Comparison of ENCODE assay signal across 8 mouse cellular contexts in the genomic region with DNA sequence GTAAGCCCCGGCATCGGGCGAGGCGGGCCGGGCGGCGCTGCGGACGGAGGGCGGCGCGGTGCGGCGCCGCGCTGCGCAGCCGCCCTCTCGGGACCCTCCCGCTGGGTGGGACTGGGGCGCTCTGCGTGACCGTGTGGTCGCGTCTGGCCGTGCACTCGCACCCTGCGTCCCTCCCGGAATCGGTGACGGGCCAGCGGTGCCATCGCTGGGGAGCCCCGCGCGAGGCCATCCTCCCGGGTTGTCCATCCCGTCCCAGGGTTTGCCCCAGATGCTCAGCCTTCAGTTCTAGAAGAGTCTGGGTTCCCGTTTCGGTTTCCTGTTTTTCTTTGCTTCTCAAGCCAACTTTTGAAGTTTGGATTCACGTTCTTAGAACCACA. TPM values are rescaled to one million over a fixed set of nuclear protein-coding genes. Genes with fewer than 3 reads are reported as not detected.
DNase-seq lines count a peak whose midpoint lies in the region; ATAC-seq lines count a peak whose summit lies in the region.

No protein-coding gene starts in this region.

- peak; percentile 53 for DNase-seq in left cerebral cortex, postnatal 4 days
- DNase-seq in left cerebral cortex, adult 9 months (ENCODE audit: low spot score in 2 of 2): no peak
- DNase-seq in T-cell, adult 2 months (ENCODE audit: low spot score): peak; percentile 54
- no peak for DNase-seq in limb, embryonic 11.5 days (ENCODE audit: low spot score)
- DNase-seq in cerebellum, postnatal 25 days: no peak
- DNase-seq in adrenal gland, adult 18-20 months (ENCODE audit: low spot score in 2 of 2): no peak

- H3K27me3 ChIP-seq in limb, embryonic 11.5 days (ENCODE audit: control insufficient read depth, insufficient read depth, low read length): no peaks in the 10 kb centered on the region
- H3K27me3 ChIP-seq in midbrain, embryonic 15.5 days (replicated peaks): no peaks in the 10 kb centered on the region

- H3K4me3 ChIP-seq in limb, embryonic 11.5 days (ENCODE audit: low read depth, low read length): peak overlapping the region; percentile 70
- H3K4me3 ChIP-seq in midbrain, embryonic 15.5 days: peak overlapping the region; percentile 87

- intact Hi-C loops in left cerebral cortex, postnatal 4 days (cut with DNase I): no loop called here

- H3K27ac ChIP-seq in limb, embryonic 11.5 days (replicated peaks; ENCODE audit: low read depth, low read length): peak overlapping the region; percentile 71; the same call in 1 of the 2 replicates
- H3K27ac ChIP-seq in midbrain, embryonic 15.5 days: peak overlapping the region; percentile 90

- peak; percentile 27 for ATAC-seq in erythroblast, adult 5-6 weeks (replicated peaks; ENCODE audit: low FRiP score, poor library complexity, severe bottlenecking)
- ATAC-seq in limb, embryonic 11.5 days (ENCODE audit: insufficient number of reproducible peaks, low FRiP score, low TSS enrichment, low read depth): peak; percentile 90
- ATAC-seq in midbrain, embryonic 15.5 days (replicated peaks): peak; percentile 92

- 0% methylated on average over 26 of the region's 41 CpGs for WGBS in limb, embryonic 11.5 days
- 1% methylated on average over 31 of the region's 41 CpGs for WGBS in midbrain, embryonic 15.5 days

- no peaks in the 10 kb centered on the region; the same call in 1 of the 2 replicates for H3K4me1 ChIP-seq in limb, embryonic 11.5 days (ENCODE audit: control insufficient read depth, insufficient read depth, low read length)
- peaks cover 12% of the 10 kb centered on the region for H3K4me1 ChIP-seq in midbrain, embryonic 15.5 days

- H3K9ac ChIP-seq in limb, embryonic 11.5 days (ENCODE audit: low read length): peak overlapping the region; percentile 92
- peak overlapping the region; percentile 79 for H3K9ac ChIP-seq in midbrain, embryonic 15.5 days

- peak overlapping the region; percentile 49 for H3K4me2 ChIP-seq in limb, embryonic 11.5 days (ENCODE audit: low read depth, severe bottlenecking)
- H3K4me2 ChIP-seq in midbrain, embryonic 15.5 days: peak overlapping the region; percentile 56

- no peaks in the 10 kb centered on the region for H3K36me3 ChIP-seq in limb, embryonic 11.5 days (ENCODE audit: control insufficient read depth, insufficient read depth, low read length)
- H3K36me3 ChIP-seq in midbrain, embryonic 15.5 days (replicated peaks): peaks cover 6% of the 10 kb centered on the region; the same call in 1 of the 2 replicates

- H3K9me3 ChIP-seq in limb, embryonic 11.5 days (ENCODE audit: control insufficient read depth, low read length): no peaks in the 10 kb centered on the region
- H3K9me3 ChIP-seq in midbrain, embryonic 15.5 days: no peaks in the 10 kb centered on the region

RNA-seq across cellular contexts. Expression of gene Washc4, which starts 0.5 kb away (rescaled TPM):
- total RNA-seq in left cerebral cortex, postnatal 4 days (2021): 10 to 100 TPM; 26.1 to 27.0 TPM
- total RNA-seq in erythroblast, adult 5-6 weeks (2015; ENCODE audit: low replicate concordance): 4.6 and 9.6 TPM in 2 replicates
- 18.5 and 22.5 TPM in 2 replicates for total RNA-seq in erythroblast, adult 5-6 weeks (2017; ENCODE audit: low replicate concordance)
- 33.9 and 35.2 TPM in 2 replicates for polyA plus RNA-seq in limb, embryonic 11.5 days (2014; fragmentation: Nextera tagmentation; extraction: Ambion mirVana)
- polyA plus RNA-seq in midbrain, embryonic 15.5 days (2015; fragmentation: Nextera tagmentation; extraction: Ambion mirVana): 28.1 and 30.1 TPM in 2 replicates
- total RNA-seq in adrenal gland, adult 18-20 months (2021): 10 to 100 TPM; 27.0 to 27.6 TPM

RNA-seq across cellular contexts. Expression of gene Aldh1l2, which starts 10.2 kb away (rescaled TPM):
- 10 to 100 TPM; 33.6 to 33.9 TPM for total RNA-seq in left cerebral cortex, postnatal 4 days (2021)
- not detected in 2 replicates for total RNA-seq in erythroblast, adult 5-6 weeks (2015; ENCODE audit: low replicate concordance)
- total RNA-seq in erythroblast, adult 5-6 weeks (2017; ENCODE audit: low replicate concordance): not detected in 2 replicates
- 1.3 TPM in 2 replicates for polyA plus RNA-seq in limb, embryonic 11.5 days (2014; fragmentation: Nextera tagmentation; extraction: Ambion mirVana)
- polyA plus RNA-seq in midbrain, embryonic 15.5 days (2015; fragmentation: Nextera tagmentation; extraction: Ambion mirVana): 17.0 and 18.7 TPM in 2 replicates
- total RNA-seq in adrenal gland, adult 18-20 months (2021): under 1 TPM; 0.32 to 0.80 TPM

Comparison
In these comparisons a context has a peak if more than half of its experiments do, and no peak if none do; other contexts are left out.
1. DNase-seq: peak in left cerebral cortex, postnatal 4 days (single experiment) and T-cell, adult 2 months (single experiment); none in left cerebral cortex, adult 9 months (0 of 2), limb, embryonic 11.5 days (single experiment), cerebellum, postnatal 25 days (0 of 2) and adrenal gland, adult 18-20 months (0 of 2).
2. ATAC-seq: peak in every context shown above with its lines; median percentile 92 in midbrain, embryonic 15.5 days; 90 in limb, embryonic 11.5 days; 27 in erythroblast, adult 5-6 weeks.
3. RNA of gene Aldh1l2, which starts 10.2 kb away (total RNA-seq): 33.6 to 33.9 TPM in left cerebral cortex, postnatal 4 days; 0.32 to 0.80 TPM in adrenal gland, adult 18-20 months and not detected in erythroblast, adult 5-6 weeks; every median in the first group is over 10 times any median in the second.